Mouse (Mus musculus) liver, embryonic 15.5 days (tissue): ENCODE data around the gene Nme1. TPM values are rescaled to one million over a fixed set of nuclear protein-coding genes. Genes with fewer than 3 reads are reported as not detected.
"Not testable (repeated sequence)": the region's sequence is repeated elsewhere in the genome, so short reads cannot be mapped to it uniquely, and the experiment has no call there.

ENCODE experiments used
- ATAC-seq: fragments of 200-750 bp; cut with Nextera tagmentation; 2 replicates; pipeline ENCODE4 v1.8.0; 2017; ENCODE audit warnings: moderate number of reproducible peaks, mild to moderate bottlenecking, moderate library complexity; ENCODE audit not compliant: insufficient read depth
- H3K27ac ChIP-seq: fragments of 300-500 bp; sonication (generic); replicated peaks from 2 replicates; pipeline ENCODE4 v1.5.1; 2015; ENCODE audit warnings: mild to moderate bottlenecking, inconsistent platforms
- H3K27me3 ChIP-seq: fragments of 300-500 bp; sonication (generic); 2 replicates; pipeline ENCODE4 v1.6.1; 2015; ENCODE audit warnings: mild to moderate bottlenecking, inconsistent platforms
- H3K36me3 ChIP-seq: fragments of 300-500 bp; sonication (generic); replicated peaks from 2 replicates; pipeline ENCODE4 v1.6.1; 2015; ENCODE audit warnings: moderate library complexity, mild to moderate bottlenecking, inconsistent platforms
- H3K4me1 ChIP-seq: fragments of 300-500 bp; sonication (generic); replicated peaks from 2 replicates; pipeline ENCODE4 v1.6.1; 2015; ENCODE audit warnings: inconsistent platforms
- H3K4me2 ChIP-seq: fragments of 300-500 bp; sonication (generic); 2 replicates; pipeline ENCODE4 v1.6.1; 2015; ENCODE audit warnings: moderate library complexity, mild to moderate bottlenecking, inconsistent platforms
- H3K4me3 ChIP-seq: fragments of 300-500 bp; sonication (generic); replicated peaks from 2 replicates; pipeline ENCODE4 v1.5.1; 2015; ENCODE audit warnings: mild to moderate bottlenecking, inconsistent platforms
- H3K9ac ChIP-seq: fragments of 300-500 bp; sonication (generic); 2 replicates; pipeline ENCODE4 v1.6.1; 2015; ENCODE audit warnings: moderate library complexity, mild to moderate bottlenecking, inconsistent platforms
- H3K9me3 ChIP-seq: fragments of 300-500 bp; sonication (generic); replicated peaks from 2 replicates; pipeline ENCODE4 v1.6.1; 2016; ENCODE audit warnings: inconsistent platforms
- WGBS: fragments of 180-500 bp; shearing (Covaris S2); methylation state at CpG from one replicate; pipeline ENCODE4 v1.1.7; 2015; ENCODE audit warnings: mixed read lengths; ENCODE audit not compliant: insufficient replicate concordance; 5-methylcytosine and 5-hydroxymethylcytosine counted together
- polyA plus RNA-seq: library from polyadenylated mRNA; unstranded; fragments of >200 nt; fragmentation: Nextera tagmentation; extraction: Ambion mirVana; gene quantifications from 2 replicates; pipeline ENCODE4 v1.2.1, GENCODE M21; 2015

Nme1 gene
- polyA plus RNA-seq, 1 experiment from 2014 or later, result 107 TPM

- H3K4me3 ChIP-seq, result no peak overlapping the region
- H3K4me2 ChIP-seq, result no peak overlapping the region
- H3K9ac ChIP-seq, result no peak overlapping the region
- H3K4me1 ChIP-seq, result no peaks in the 10 kb centered on the region
- peaks cover 15% of the 10 kb centered on the region for H3K36me3 ChIP-seq
- H3K27me3 ChIP-seq, result no peaks in the 10 kb centered on the region
- WGBS, result 65% methylated on average over 3 of the region's 3 CpGs
- H3K9me3 ChIP-seq, result no peaks in the 10 kb centered on the region
- no peak for ATAC-seq
- no peak overlapping the region for H3K27ac ChIP-seq
Observed at GRCm38 (mm10) chr11:93944986-93945385, 23.3 kb downstream of the Nme1 start.

- H3K9me3 ChIP-seq, result no peaks in the 10 kb centered on the region
- no peak overlapping the region for H3K9ac ChIP-seq
- H3K36me3 ChIP-seq, result peaks cover 20% of the 10 kb centered on the region
- H3K27me3 ChIP-seq, result no peaks in the 10 kb centered on the region
- H3K4me1 ChIP-seq, result no peaks in the 10 kb centered on the region
- no peak overlapping the region for H3K4me3 ChIP-seq
- no peak for ATAC-seq
- no peak overlapping the region for H3K27ac ChIP-seq
- WGBS, result 28% methylated on average over 2 of the region's 2 CpGs
- no peak overlapping the region for H3K4me2 ChIP-seq
Observed at GRCm38 (mm10) chr11:93940906-93941305, 27.4 kb downstream of the Nme1 start.

GRCm38 (mm10) chr11:93929106-93929505 lies 39.2 kb downstream of the Nme1 start:
- Histone ChIP-seq H3K27me3 (no peaks in the 10 kb centered on the region), H3K36me3 (peaks cover 62% of the 10 kb centered on the region), H3K4me1 (no peaks in the 10 kb centered on the region), H3K9ac (no peak overlapping the region), H3K4me2 (no peak overlapping the region), H3K4me3 (no peak overlapping the region), H3K27ac (no peak overlapping the region), H3K9me3 (no peaks in the 10 kb centered on the region)
- no peak for ATAC-seq

GRCm38 (mm10) chr11:93915019-93915418 lies 53.3 kb downstream of the Nme1 start:
- H3K27me3 ChIP-seq, H3K9me3 ChIP-seq, H3K9ac ChIP-seq, H3K4me1 ChIP-seq, H3K27ac ChIP-seq, ATAC-seq, H3K4me2 ChIP-seq, H3K4me3 ChIP-seq: not testable (repeated sequence)
- WGBS, result 79% methylated on average over 2 of the region's 2 CpGs
- peaks cover 48% of the 10 kb centered on the region for H3K36me3 ChIP-seq

GRCm38 (mm10) chr11:93911603-93912002 lies 56.7 kb downstream of the Nme1 start:
- Histone ChIP-seq H3K36me3 (peaks cover 50% of the 10 kb centered on the region), H3K4me2 (no peak overlapping the region), H3K9me3 (no peaks in the 10 kb centered on the region), H3K27ac (no peak overlapping the region), H3K27me3 (no peaks in the 10 kb centered on the region), H3K9ac (no peak overlapping the region), H3K4me1 (0 out of 2 replicates have a peak, but pooled peaks cover 3% of the 10 kb centered on the region), H3K4me3 (no peak overlapping the region)
- WGBS, result 86% methylated on average over 3 of the region's 3 CpGs
- ATAC-seq, result no peak

GRCm38 (mm10) chr11:93908829-93909228 lies 59.5 kb downstream of the Nme1 start:
- Histone ChIP-seq H3K9me3 (no peaks in the 10 kb centered on the region), H3K4me2 (no peak overlapping the region), H3K27me3 (no peaks in the 10 kb centered on the region), H3K4me1 (0 out of 2 replicates have a peak, but pooled peaks cover 3% of the 10 kb centered on the region), H3K27ac (no peak overlapping the region), H3K4me3 (no peak overlapping the region), H3K9ac (no peak overlapping the region), H3K36me3 (peaks cover 58% of the 10 kb centered on the region)
- ATAC-seq, result no peak
- 71% methylated on average over 9 of the region's 9 CpGs for WGBS

- 56% methylated on average over 3 of the region's 3 CpGs for whole genome bisulfite sequencing
- H3K36me3 ChIP-seq, result peaks cover 53% of the 10 kb centered on the region
- H3K4me3 ChIP-seq, result no peak overlapping the region
- H3K4me1 ChIP-seq, result no peaks in the 10 kb centered on the region
- no peak overlapping the region for H3K27ac ChIP-seq
- no peak for ATAC-seq
- H3K4me2 ChIP-seq, result no peak overlapping the region
- H3K27me3 ChIP-seq, result no peaks in the 10 kb centered on the region
- no peak overlapping the region for H3K9ac ChIP-seq
- no peaks in the 10 kb centered on the region for H3K9me3 ChIP-seq
Observed at GRCm38 (mm10) chr11:93907839-93908238, 60.5 kb downstream of the Nme1 start.

Other genes with a start within 250 kb of the Nme1 start
- 12.5 and 13.3 TPM in 2 replicates for gene Utp18, start 82.8 kb downstream of the Nme1 start, polyA plus RNA-seq
- 5.1 and 6.6 TPM in 2 replicates for gene Mbtd1, start 82.7 kb downstream of the Nme1 start, polyA plus RNA-seq
- gene Nme2, start 12.3 kb downstream of the Nme1 start, polyA plus RNA-seq, result 102 and 125 TPM in 2 replicates
- gene Gm20390, start 228 bp downstream of the Nme1 start, polyA plus RNA-seq, result 187 and 209 TPM in 2 replicates
- gene Spag9, start 27.6 kb upstream of the Nme1 start, polyA plus RNA-seq, result 9.2 and 10.4 TPM in 2 replicates
- gene Tob1, start 242.9 kb upstream of the Nme1 start, polyA plus RNA-seq, result 12.8 and 13.0 TPM in 2 replicates